Mouse (Mus musculus) heart, embryonic 15.5 days (tissue): ENCODE measurements around the gene Kdelr3. TPM values are rescaled to one million over a fixed set of nuclear protein-coding genes. Genes with fewer than 3 reads are reported as not detected.

Experiments
- ATAC-seq: fragments of 200-750 bp; cut with Nextera tagmentation; replicated peaks from 2 replicates; pipeline ENCODE4 v1.8.0; 2017; ENCODE audit warnings: low read depth, moderate TSS enrichment; ENCODE audit not compliant: insufficient number of reproducible peaks, insufficient read depth, low FRiP score
- H3K27ac ChIP-seq: fragments of 300-500 bp; sonication (generic); 2 replicates; pipeline ENCODE4 v1.5.1; 2015; ENCODE audit warnings: mild to moderate bottlenecking, inconsistent platforms
- H3K27me3 ChIP-seq: fragments of 300-500 bp; sonication (generic); 2 replicates; pipeline ENCODE4 v1.6.1; 2015; ENCODE audit warnings: inconsistent platforms
- H3K36me3 ChIP-seq: fragments of 300-500 bp; sonication (generic); 2 replicates; pipeline ENCODE4 v1.6.1; 2015; ENCODE audit warnings: mild to moderate bottlenecking, inconsistent platforms
- H3K4me1 ChIP-seq: fragments of 300-500 bp; sonication (generic); replicated peaks from 2 replicates; pipeline ENCODE4 v1.6.1; 2015; ENCODE audit warnings: inconsistent platforms
- H3K4me2 ChIP-seq: fragments of 300-500 bp; sonication (generic); 2 replicates; pipeline ENCODE4 v1.6.1; 2015; ENCODE audit warnings: inconsistent platforms, mild to moderate bottlenecking, moderate library complexity
- H3K4me3 ChIP-seq: fragments of 300-500 bp; sonication (generic); 2 replicates; pipeline ENCODE4 v1.5.1; 2015; ENCODE audit warnings: mild to moderate bottlenecking, inconsistent platforms
- H3K9ac ChIP-seq: fragments of 300-500 bp; sonication (generic); 2 replicates; pipeline ENCODE4 v1.6.1; 2015; ENCODE audit warnings: mild to moderate bottlenecking, inconsistent platforms
- H3K9me3 ChIP-seq: fragments of 300-500 bp; sonication (generic); replicated peaks from 2 replicates; pipeline ENCODE4 v1.6.1; 2016; ENCODE audit warnings: inconsistent platforms
- WGBS: fragments of 180-500 bp; shearing (Covaris S2); methylation state at CpG from one replicate; pipeline ENCODE4 v1.1.7; 2015; ENCODE audit warnings: mixed read lengths; 5-methylcytosine and 5-hydroxymethylcytosine counted together
- polyA plus RNA-seq: library from polyadenylated mRNA; unstranded; fragments of >200 nt; fragmentation: Nextera tagmentation; extraction: Ambion mirVana; gene quantifications from 2 replicates; pipeline ENCODE4 v1.2.1, GENCODE M21; 2015

Gene Kdelr3
- 62.9 and 83.1 TPM in 2 replicates for polyA plus RNA-seq

- Histone ChIP-seq H3K27me3 (peaks cover 31% of the 10 kb centered on the region), H3K9me3 (no peaks in the 10 kb centered on the region), H3K4me2 (peak within 1 kb of the TSS; percentile 92), H3K27ac (peak within 1 kb of the TSS; percentile 74), H3K36me3 (no peaks in the 10 kb centered on the region), H3K9ac (peak within 1 kb of the TSS; percentile 74), H3K4me3 (peak within 1 kb of the TSS; percentile 79), H3K4me1 (peaks cover 48% of the 10 kb centered on the region)
- ATAC-seq = peak; percentile 76
- WGBS = under 1% methylated on average over 71 of the region's 71 CpGs
Observed at GRCm38 (mm10) chr15:79516171-79517096, at the start of gene Kdelr3. Kdelr3 (plus strand) TSS chr15:79516411.

- Histone ChIP-seq H3K4me1 (peaks cover 13% of the 10 kb centered on the region), H3K27ac (no peak overlapping the region), H3K36me3 (no peaks in the 10 kb centered on the region), H3K9me3 (no peaks in the 10 kb centered on the region), H3K9ac (no peak overlapping the region), H3K4me2 (no peak overlapping the region), H3K27me3 (peaks cover 25% of the 10 kb centered on the region), H3K4me3 (no peak overlapping the region)
- peak; percentile 82 for ATAC-seq
- WGBS = 6% methylated on average over 18 of the region's 18 CpGs
Observed at GRCm38 (mm10) chr15:79466601-79467286, 49.5 kb upstream of the Kdelr3 start.

- H3K4me2 ChIP-seq = no peak overlapping the region
- H3K27ac ChIP-seq = no peak overlapping the region
- no peak overlapping the region for H3K9ac ChIP-seq
- WGBS = 59% methylated on average over 5 of the region's 5 CpGs
- H3K4me3 ChIP-seq = no peak overlapping the region
- peaks cover 13% of the 10 kb centered on the region for H3K4me1 ChIP-seq
- ATAC-seq = no peak
- no peaks in the 10 kb centered on the region for H3K9me3 ChIP-seq
- H3K36me3 ChIP-seq = no peaks in the 10 kb centered on the region
- peaks cover 5% of the 10 kb centered on the region; the same call in 1 of the 2 replicates for H3K27me3 ChIP-seq
Observed at GRCm38 (mm10) chr15:79469577-79469976, 46.6 kb upstream of the Kdelr3 start.

- Histone ChIP-seq H3K4me1 (peaks cover 13% of the 10 kb centered on the region), H3K4me2 (peak overlapping the region; percentile 45), H3K27me3 (peaks cover 5% of the 10 kb centered on the region; the same call in 1 of the 2 replicates), H3K36me3 (no peaks in the 10 kb centered on the region), H3K4me3 (0 out of 2 replicates have a peak overlapping the region, but pooled peaks have one; percentile 24), H3K27ac (no peak overlapping the region), H3K9ac (no peak overlapping the region), H3K9me3 (no peaks in the 10 kb centered on the region)
- WGBS = 27% methylated on average over 17 of the region's 17 CpGs
- ATAC-seq = no peak
Observed at GRCm38 (mm10) chr15:79470583-79470982, 45.6 kb upstream of the Kdelr3 start.

- Histone ChIP-seq H3K9me3 (no peaks in the 10 kb centered on the region), H3K9ac (no peak overlapping the region), H3K27me3 (peaks cover 5% of the 10 kb centered on the region; the same call in 1 of the 2 replicates), H3K4me1 (peaks cover 13% of the 10 kb centered on the region), H3K4me3 (no peak overlapping the region), H3K36me3 (no peaks in the 10 kb centered on the region), H3K4me2 (peak overlapping the region; percentile 45), H3K27ac (no peak overlapping the region)
- 53% methylated on average over 10 of the region's 10 CpGs for WGBS
- ATAC-seq = no peak
Observed at GRCm38 (mm10) chr15:79471095-79471494, 45.1 kb upstream of the Kdelr3 start.

GRCm38 (mm10) chr15:79473042-79473441 is 43.2 kb upstream of the Kdelr3 start:
- ATAC-seq = no peak
- H3K27ac ChIP-seq = no peak overlapping the region
- H3K9ac ChIP-seq = no peak overlapping the region
- no peaks in the 10 kb centered on the region for H3K9me3 ChIP-seq
- no peak overlapping the region for H3K4me3 ChIP-seq
- H3K4me1 ChIP-seq = peaks cover 19% of the 10 kb centered on the region
- WGBS = 76% methylated on average over 5 of the region's 5 CpGs
- no peaks in the 10 kb centered on the region for H3K27me3 ChIP-seq
- H3K36me3 ChIP-seq = no peaks in the 10 kb centered on the region
- no peak overlapping the region for H3K4me2 ChIP-seq

- no peaks in the 10 kb centered on the region for H3K27me3 ChIP-seq
- no peak overlapping the region for H3K4me3 ChIP-seq
- no peak overlapping the region for H3K27ac ChIP-seq
- WGBS = 49% methylated on average over 12 of the region's 12 CpGs
- H3K9ac ChIP-seq = no peak overlapping the region
- peaks cover 21% of the 10 kb centered on the region for H3K4me1 ChIP-seq
- no peak for ATAC-seq
- no peak overlapping the region for H3K4me2 ChIP-seq
- H3K9me3 ChIP-seq = no peaks in the 10 kb centered on the region
- H3K36me3 ChIP-seq = no peaks in the 10 kb centered on the region
Observed at GRCm38 (mm10) chr15:79473638-79474355, 42.4 kb upstream of the Kdelr3 start.

GRCm38 (mm10) chr15:79477227-79477626 is 39.0 kb upstream of the Kdelr3 start:
- Histone ChIP-seq H3K4me1 (peaks cover 15% of the 10 kb centered on the region), H3K9ac (no peak overlapping the region), H3K27me3 (peaks cover 30% of the 10 kb centered on the region), H3K4me3 (no peak overlapping the region), H3K9me3 (no peaks in the 10 kb centered on the region), H3K4me2 (peak overlapping the region; percentile 16; the same call in 1 of the 2 replicates), H3K27ac (peak overlapping the region; percentile 68), H3K36me3 (no peaks in the 10 kb centered on the region)
- WGBS = 24% methylated on average over 6 of the region's 6 CpGs
- no peak for ATAC-seq

- peaks cover 34% of the 10 kb centered on the region for H3K27me3 ChIP-seq
- H3K27ac ChIP-seq = no peak overlapping the region
- 20% methylated on average over 15 of the region's 15 CpGs for WGBS
- H3K4me3 ChIP-seq = no peak overlapping the region
- H3K4me2 ChIP-seq = no peak overlapping the region
- ATAC-seq = no peak
- no peak overlapping the region for H3K9ac ChIP-seq
- no peaks in the 10 kb centered on the region for H3K36me3 ChIP-seq
- peaks cover 17% of the 10 kb centered on the region for H3K4me1 ChIP-seq
- no peaks in the 10 kb centered on the region for H3K9me3 ChIP-seq
Observed at GRCm38 (mm10) chr15:79481181-79481688, 35.0 kb upstream of the Kdelr3 start.

- Histone ChIP-seq H3K9ac (no peak overlapping the region), H3K4me3 (no peak overlapping the region), H3K9me3 (no peaks in the 10 kb centered on the region), H3K4me1 (peaks cover 3% of the 10 kb centered on the region), H3K27me3 (peaks cover 37% of the 10 kb centered on the region), H3K4me2 (no peak overlapping the region), H3K27ac (no peak overlapping the region), H3K36me3 (no peaks in the 10 kb centered on the region)
- no peak for ATAC-seq
- 57% methylated on average over 11 of the region's 11 CpGs for WGBS
Observed at GRCm38 (mm10) chr15:79489463-79489862, 26.7 kb upstream of the Kdelr3 start.

- Histone ChIP-seq H3K4me2 (peak overlapping the region; percentile 19; the same call in 1 of the 2 replicates), H3K27ac (no peak overlapping the region), H3K36me3 (no peaks in the 10 kb centered on the region), H3K9me3 (no peaks in the 10 kb centered on the region), H3K4me3 (no peak overlapping the region), H3K27me3 (peaks cover 47% of the 10 kb centered on the region), H3K4me1 (peaks cover 9% of the 10 kb centered on the region), H3K9ac (no peak overlapping the region)
- 32% methylated on average over 18 of the region's 18 CpGs for WGBS
- ATAC-seq = no peak
Observed at GRCm38 (mm10) chr15:79493527-79493926, 22.7 kb upstream of the Kdelr3 start.
